Mouse (Mus musculus): Measurements from ENCODE around the gene Mt3. TPM values are rescaled to one million over a fixed set of nuclear protein-coding genes. Genes with fewer than 3 reads are reported as not detected.

Mt3 gene
- polyA plus RNA-seq, 1 experiment from 2014 or later = 22.7 TPM

DNA sequence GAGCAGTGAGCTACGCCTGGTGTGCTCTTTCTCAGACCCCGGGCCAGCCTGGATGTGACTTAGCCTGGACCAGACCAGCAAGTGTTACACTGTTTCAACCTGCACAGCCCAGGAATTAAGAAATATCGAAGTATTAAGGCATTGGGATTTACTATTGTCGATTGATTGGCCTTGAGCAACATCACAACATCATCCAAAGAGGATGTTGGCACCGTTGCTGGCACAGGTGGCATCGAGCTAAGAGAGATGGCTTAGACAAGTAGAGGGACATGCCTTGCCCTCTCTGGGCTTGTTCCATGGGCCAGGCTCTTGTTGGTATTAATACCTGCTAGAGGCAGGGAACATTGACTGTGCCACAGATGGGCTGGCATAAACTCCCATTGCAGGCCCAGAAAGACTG lies 16.9 kb upstream of the Mt3 start:
- H3K36me3 ChIP-seq (ENCODE audit: control insufficient read depth, insufficient read depth, low read length) = no peaks in the 10 kb centered on the region
- no peaks in the 10 kb centered on the region for H3K9me3 ChIP-seq (replicated peaks; ENCODE audit: control insufficient read depth, low read length)
- no peaks in the 10 kb centered on the region for H3K27me3 ChIP-seq (ENCODE audit: control insufficient read depth, insufficient read depth, low read length)
- no peak overlapping the region for H3K27ac ChIP-seq (ENCODE audit: low read depth, low read length)
- WGBS (ENCODE audit: insufficient replicate concordance) = 79% methylated on average over 6 of the region's 6 CpGs
- ATAC-seq (replicated peaks; ENCODE audit: insufficient number of reproducible peaks, low FRiP score, low TSS enrichment) = no peak
- H3K9ac ChIP-seq (ENCODE audit: low read depth, low read length) = no peak overlapping the region
- H3K4me1 ChIP-seq (ENCODE audit: control insufficient read depth, insufficient read depth, low read length) = no peaks in the 10 kb centered on the region
- no peak overlapping the region for H3K4me2 ChIP-seq
- no peak overlapping the region for H3K4me3 ChIP-seq (ENCODE audit: low read depth, low read length)

DNA sequence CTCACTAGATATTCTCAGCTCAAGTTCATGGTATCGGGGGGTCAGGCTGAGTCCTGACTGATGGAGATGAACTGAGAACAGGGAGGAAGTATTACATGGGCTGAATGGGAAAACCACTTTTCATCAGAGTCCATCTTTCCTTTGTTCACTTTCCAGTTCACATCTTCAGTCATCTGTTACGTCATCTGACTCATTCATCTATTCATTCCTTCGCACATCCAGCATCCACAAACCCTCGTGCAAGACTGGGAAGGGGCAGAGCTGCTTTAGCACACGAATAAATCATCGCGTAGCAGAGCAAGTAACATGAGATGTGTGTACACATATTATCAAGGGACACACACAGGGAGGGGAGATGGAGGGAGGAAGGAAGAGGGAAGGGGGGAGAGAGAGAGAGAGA lies 16.2 kb upstream of the Mt3 start:
- H3K4me3 ChIP-seq (ENCODE audit: low read depth, low read length) = no peak overlapping the region
- ATAC-seq (replicated peaks; ENCODE audit: insufficient number of reproducible peaks, low FRiP score, low TSS enrichment) = no peak
- no peaks in the 10 kb centered on the region for H3K36me3 ChIP-seq (ENCODE audit: control insufficient read depth, insufficient read depth, low read length)
- no peaks in the 10 kb centered on the region for H3K9me3 ChIP-seq (replicated peaks; ENCODE audit: control insufficient read depth, low read length)
- no peaks in the 10 kb centered on the region for H3K4me1 ChIP-seq (ENCODE audit: control insufficient read depth, insufficient read depth, low read length)
- no peak overlapping the region for H3K4me2 ChIP-seq
- no peaks in the 10 kb centered on the region for H3K27me3 ChIP-seq (ENCODE audit: control insufficient read depth, insufficient read depth, low read length)
- no peak overlapping the region for H3K9ac ChIP-seq (ENCODE audit: low read depth, low read length)
- no peak overlapping the region for H3K27ac ChIP-seq (ENCODE audit: low read depth, low read length)
- WGBS (ENCODE audit: insufficient replicate concordance) = 75% methylated on average over 7 of the region's 7 CpGs

DNA sequence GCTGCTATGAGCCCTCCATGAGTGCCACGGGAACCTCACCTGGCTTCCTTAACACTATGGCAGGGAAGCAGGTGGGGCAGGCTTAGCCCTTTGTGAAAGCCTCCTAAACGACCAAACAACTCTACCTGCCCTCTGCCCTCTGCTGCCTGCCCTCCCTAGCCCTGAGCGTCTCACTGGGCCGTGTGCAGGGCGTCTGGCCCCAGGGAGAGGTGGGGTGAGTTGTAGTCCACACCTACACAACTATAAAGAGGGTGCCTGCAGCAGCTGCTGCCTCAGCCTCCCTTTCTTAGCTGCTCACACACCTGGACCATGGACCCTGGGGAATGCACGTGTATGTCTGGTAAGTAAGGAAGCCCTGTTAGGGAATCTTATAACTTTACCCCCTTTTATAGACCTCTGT lies 15.5 kb upstream of the Mt3 start, which contains the start of gene Mt4:
TSS of gene Mt4 (plus strand) at position 265 of the 400 bp plus-strand sequence.
- no peak within 1 kb of the TSS for H3K4me3 ChIP-seq (ENCODE audit: low read depth, low read length)
- 47% methylated on average over 6 of the region's 6 CpGs for WGBS (ENCODE audit: insufficient replicate concordance)
- H3K9ac ChIP-seq (ENCODE audit: low read depth, low read length) = no peak within 1 kb of the TSS
- H3K27me3 ChIP-seq (ENCODE audit: control insufficient read depth, insufficient read depth, low read length) = no peaks in the 10 kb centered on the region
- H3K27ac ChIP-seq (ENCODE audit: low read depth, low read length) = no peak within 1 kb of the TSS
- no peaks in the 10 kb centered on the region for H3K36me3 ChIP-seq (ENCODE audit: control insufficient read depth, insufficient read depth, low read length)
- no peaks in the 10 kb centered on the region for H3K4me1 ChIP-seq (ENCODE audit: control insufficient read depth, insufficient read depth, low read length)
- ATAC-seq (replicated peaks; ENCODE audit: insufficient number of reproducible peaks, low FRiP score, low TSS enrichment) = no peak
- no peak within 1 kb of the TSS for H3K4me2 ChIP-seq
- no peaks in the 10 kb centered on the region for H3K9me3 ChIP-seq (replicated peaks; ENCODE audit: control insufficient read depth, low read length)

DNA sequence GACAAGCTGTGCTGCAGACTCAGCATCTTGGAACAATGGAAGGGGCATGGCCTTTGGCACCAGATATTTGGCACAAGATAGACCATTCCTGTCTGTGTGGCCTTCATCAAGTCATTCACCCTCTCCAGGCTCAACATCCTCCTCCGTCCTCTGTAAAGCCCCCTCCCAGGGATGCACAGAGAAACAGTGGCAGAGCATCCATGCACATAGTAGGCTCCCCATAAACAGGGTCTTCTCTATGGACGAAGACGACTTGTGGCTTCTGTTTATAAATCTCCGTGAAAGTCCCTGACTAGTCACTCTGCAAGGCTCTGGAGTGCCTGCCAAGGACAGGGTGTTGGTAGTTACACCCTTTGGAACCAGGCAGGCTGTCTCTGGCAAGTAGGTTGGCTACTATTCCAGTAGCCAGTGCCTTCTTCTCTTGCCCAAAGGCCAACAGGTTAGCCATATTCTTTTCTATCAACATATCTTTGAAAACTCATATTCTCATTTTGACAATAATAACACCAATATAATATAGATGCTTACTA lies 12.1 kb upstream of the Mt3 start:
- no peak for ATAC-seq (replicated peaks; ENCODE audit: insufficient number of reproducible peaks, low FRiP score, low TSS enrichment)
- 76% methylated on average over 4 of the region's 4 CpGs for WGBS (ENCODE audit: insufficient replicate concordance)
- H3K9me3 ChIP-seq (replicated peaks; ENCODE audit: control insufficient read depth, low read length) = no peaks in the 10 kb centered on the region

DNA sequence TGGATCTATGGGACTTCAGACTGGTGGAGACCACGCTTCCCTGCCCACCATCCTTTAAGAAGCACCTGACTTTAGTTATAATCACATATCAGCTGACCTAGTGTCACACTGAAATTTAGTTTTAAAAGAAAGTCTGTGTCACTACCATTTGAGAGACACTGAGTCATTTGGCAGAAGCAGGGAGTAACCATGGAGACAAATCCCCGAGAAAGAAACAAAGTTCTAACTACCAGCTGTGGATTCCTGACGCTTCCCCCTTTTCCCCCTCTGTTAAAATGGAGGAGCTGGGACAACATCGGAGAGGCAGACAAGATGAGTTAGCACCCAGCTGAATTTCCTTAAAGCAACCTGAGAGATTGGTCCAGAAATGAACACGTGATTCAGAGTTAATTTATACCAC lies 4.2 kb upstream of the Mt3 start:
- Histone ChIP-seq H3K9ac (ENCODE audit: low read depth, low read length) (no peak overlapping the region), H3K27me3 (ENCODE audit: control insufficient read depth, insufficient read depth, low read length) (peaks cover 7% of the 10 kb centered on the region), H3K9me3 (replicated peaks; ENCODE audit: control insufficient read depth, low read length) (no peaks in the 10 kb centered on the region), H3K4me2 (no peak overlapping the region), H3K36me3 (ENCODE audit: control insufficient read depth, insufficient read depth, low read length) (no peaks in the 10 kb centered on the region), H3K4me3 (ENCODE audit: low read depth, low read length) (no peak overlapping the region), H3K27ac (ENCODE audit: low read depth, low read length) (no peak overlapping the region), H3K4me1 (ENCODE audit: control insufficient read depth, insufficient read depth, low read length) (no peaks in the 10 kb centered on the region)
- 49% methylated on average over 5 of the region's 5 CpGs for WGBS (ENCODE audit: insufficient replicate concordance)
- ATAC-seq (replicated peaks; ENCODE audit: insufficient number of reproducible peaks, low FRiP score, low TSS enrichment) = no peak

More for the DNA sequence above, 12.1 kb upstream of the Mt3 start:
- no peak overlapping the region for H3K4me2 ChIP-seq
- H3K4me3 ChIP-seq (ENCODE audit: low read depth, low read length) = no peak overlapping the region
- H3K27me3 ChIP-seq (ENCODE audit: control insufficient read depth, insufficient read depth, low read length) = no peaks in the 10 kb centered on the region
- H3K4me1 ChIP-seq (ENCODE audit: control insufficient read depth, insufficient read depth, low read length) = no peaks in the 10 kb centered on the region
- no peak overlapping the region for H3K9ac ChIP-seq (ENCODE audit: low read depth, low read length)
- H3K36me3 ChIP-seq (ENCODE audit: control insufficient read depth, insufficient read depth, low read length) = no peaks in the 10 kb centered on the region
- no peak overlapping the region for H3K27ac ChIP-seq (ENCODE audit: low read depth, low read length)

DNA sequence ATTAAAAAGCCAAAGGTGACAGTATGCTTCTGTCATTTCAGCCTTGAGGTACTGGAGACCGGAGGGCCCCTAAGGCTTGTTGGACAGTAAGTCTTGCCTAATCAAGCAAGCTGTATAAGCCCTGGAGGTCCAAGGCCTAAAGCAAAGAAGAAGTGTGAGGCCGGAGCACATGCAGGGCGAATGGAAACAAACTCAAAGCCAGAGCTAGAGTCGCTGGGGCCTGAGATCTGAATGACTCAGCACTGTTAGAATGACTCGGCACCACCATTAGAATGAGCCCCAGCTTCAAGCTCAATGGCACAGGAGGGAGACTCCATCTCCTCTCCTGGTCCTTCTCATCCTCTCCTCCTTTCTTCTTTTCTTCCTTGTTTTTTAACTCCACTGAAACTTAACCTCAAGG lies 1.5 kb upstream of the Mt3 start:
- Histone ChIP-seq H3K4me3 (ENCODE audit: low read depth, low read length) (no peak overlapping the region), H3K36me3 (ENCODE audit: control insufficient read depth, insufficient read depth, low read length) (no peaks in the 10 kb centered on the region), H3K4me2 (no peak overlapping the region), H3K27ac (ENCODE audit: low read depth, low read length) (no peak overlapping the region), H3K9ac (ENCODE audit: low read depth, low read length) (no peak overlapping the region), H3K27me3 (ENCODE audit: control insufficient read depth, insufficient read depth, low read length) (peaks cover 15% of the 10 kb centered on the region), H3K9me3 (replicated peaks; ENCODE audit: control insufficient read depth, low read length) (no peaks in the 10 kb centered on the region), H3K4me1 (ENCODE audit: control insufficient read depth, insufficient read depth, low read length) (peaks cover 7% of the 10 kb centered on the region; the same call in 1 of the 2 replicates)
- 0 out of 2 replicates have a peak, but pooled peaks have one; percentile 36 for ATAC-seq (replicated peaks; ENCODE audit: insufficient number of reproducible peaks, low FRiP score, low TSS enrichment)
- 68% methylated on average over 5 of the region's 5 CpGs for WGBS (ENCODE audit: insufficient replicate concordance)

DNA sequence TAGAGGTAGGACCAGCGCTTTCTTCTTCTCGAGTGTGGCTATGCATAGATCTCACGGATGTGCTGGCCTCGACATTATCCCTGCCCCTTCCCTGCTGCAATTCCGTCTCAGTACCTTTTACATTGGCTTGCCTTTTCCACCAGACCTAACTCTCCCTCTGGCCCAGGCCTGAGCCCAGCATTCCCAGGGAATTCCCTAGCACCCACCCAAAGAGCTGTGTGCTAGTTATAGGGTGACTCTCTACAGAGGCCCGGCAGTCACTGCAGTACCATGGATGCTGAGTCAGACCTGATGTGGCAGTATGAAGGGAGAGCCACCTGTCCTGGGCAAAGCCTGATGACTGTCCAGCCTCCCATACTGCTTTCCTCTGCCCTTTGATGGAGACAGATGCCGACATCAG lies 1.0 kb downstream of the Mt3 start:
- no peaks in the 10 kb centered on the region for H3K9me3 ChIP-seq (replicated peaks; ENCODE audit: control insufficient read depth, low read length)
- H3K4me1 ChIP-seq (ENCODE audit: control insufficient read depth, insufficient read depth, low read length) = peaks cover 9% of the 10 kb centered on the region; the same call in 1 of the 2 replicates
- no peaks in the 10 kb centered on the region for H3K36me3 ChIP-seq (ENCODE audit: control insufficient read depth, insufficient read depth, low read length)
- peaks cover 15% of the 10 kb centered on the region for H3K27me3 ChIP-seq (ENCODE audit: control insufficient read depth, insufficient read depth, low read length)
- no peak overlapping the region for H3K4me3 ChIP-seq (ENCODE audit: low read depth, low read length)
- no peak overlapping the region for H3K27ac ChIP-seq (ENCODE audit: low read depth, low read length)
- ATAC-seq (replicated peaks; ENCODE audit: insufficient number of reproducible peaks, low FRiP score, low TSS enrichment) = no peak
- H3K9ac ChIP-seq (ENCODE audit: low read depth, low read length) = no peak overlapping the region
- 26% methylated on average over 7 of the region's 7 CpGs for WGBS (ENCODE audit: insufficient replicate concordance)
- peak overlapping the region; percentile 62 for H3K4me2 ChIP-seq

DNA sequence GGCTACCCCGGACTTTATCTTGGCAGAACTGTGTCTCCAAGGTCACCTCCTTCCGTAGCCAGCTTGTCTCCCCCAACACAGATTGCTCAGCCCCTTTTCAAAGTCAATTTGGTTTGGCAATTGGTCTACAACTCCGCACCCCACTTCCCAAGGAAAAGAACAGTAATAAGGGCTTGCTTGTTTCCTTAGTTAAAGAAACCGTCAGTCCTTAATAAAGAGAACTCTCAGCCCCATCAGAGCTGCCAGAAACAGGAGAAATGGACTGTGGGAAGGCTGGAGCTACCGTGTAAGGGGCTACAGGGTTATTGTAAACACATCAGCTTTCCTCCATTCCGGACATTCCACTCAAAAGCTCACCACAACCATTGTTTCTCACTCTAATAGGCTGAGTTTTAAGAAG lies 2.1 kb downstream of the Mt3 start:
- no peak overlapping the region for H3K4me2 ChIP-seq
- H3K27me3 ChIP-seq (ENCODE audit: control insufficient read depth, insufficient read depth, low read length) = peaks cover 15% of the 10 kb centered on the region
- H3K9me3 ChIP-seq (replicated peaks; ENCODE audit: control insufficient read depth, low read length) = no peaks in the 10 kb centered on the region
- H3K27ac ChIP-seq (ENCODE audit: low read depth, low read length) = no peak overlapping the region
- no peak for ATAC-seq (replicated peaks; ENCODE audit: insufficient number of reproducible peaks, low FRiP score, low TSS enrichment)
- no peak overlapping the region for H3K4me3 ChIP-seq (ENCODE audit: low read depth, low read length)
- WGBS (ENCODE audit: insufficient replicate concordance) = 47% methylated on average over 6 of the region's 6 CpGs
- no peak overlapping the region for H3K9ac ChIP-seq (ENCODE audit: low read depth, low read length)
- no peaks in the 10 kb centered on the region for H3K36me3 ChIP-seq (ENCODE audit: control insufficient read depth, insufficient read depth, low read length)
- H3K4me1 ChIP-seq (ENCODE audit: control insufficient read depth, insufficient read depth, low read length) = peaks cover 9% of the 10 kb centered on the region; the same call in 1 of the 2 replicates

DNA sequence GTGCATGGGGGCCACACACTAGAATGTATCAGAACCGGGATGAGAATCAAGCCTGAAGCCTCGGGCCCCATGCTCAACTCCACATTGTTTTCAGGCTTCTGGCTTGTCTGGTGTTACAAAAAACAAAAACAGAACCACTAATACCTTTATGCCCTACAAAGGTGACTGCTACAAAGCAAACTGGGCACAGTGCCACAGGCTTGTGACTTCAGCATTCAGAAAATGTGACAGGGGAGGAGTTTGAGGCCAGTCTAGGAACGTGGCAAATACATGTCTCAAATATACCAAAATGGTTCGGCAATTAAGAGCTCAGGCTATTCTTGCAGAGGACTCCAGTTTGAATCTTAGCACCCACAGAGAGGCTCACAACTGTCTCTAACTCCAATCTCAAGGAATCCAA lies 3.7 kb downstream of the Mt3 start:
- no peaks in the 10 kb centered on the region for H3K36me3 ChIP-seq (ENCODE audit: control insufficient read depth, insufficient read depth, low read length)
- no peak for ATAC-seq (replicated peaks; ENCODE audit: insufficient number of reproducible peaks, low FRiP score, low TSS enrichment)

More for the DNA sequence above, 3.7 kb downstream of the Mt3 start:
- H3K27me3 ChIP-seq (ENCODE audit: control insufficient read depth, insufficient read depth, low read length) = peaks cover 14% of the 10 kb centered on the region
- 63% methylated on average over 4 of the region's 4 CpGs for WGBS (ENCODE audit: insufficient replicate concordance)
- no peak overlapping the region for H3K4me2 ChIP-seq
- peaks cover 9% of the 10 kb centered on the region; the same call in 1 of the 2 replicates for H3K4me1 ChIP-seq (ENCODE audit: control insufficient read depth, insufficient read depth, low read length)
- H3K9me3 ChIP-seq (replicated peaks; ENCODE audit: control insufficient read depth, low read length) = no peaks in the 10 kb centered on the region
- H3K27ac ChIP-seq (ENCODE audit: low read depth, low read length) = no peak overlapping the region
- no peak overlapping the region for H3K4me3 ChIP-seq (ENCODE audit: low read depth, low read length)
- H3K9ac ChIP-seq (ENCODE audit: low read depth, low read length) = no peak overlapping the region
